Mouse (Mus musculus) limb, embryonic 11.5 days (tissue): Measurements from ENCODE around the gene Gm3739. TPM values are rescaled to one million over a fixed set of nuclear protein-coding genes. Genes with fewer than 3 reads are reported as not detected.
"Not testable (repeated sequence)": the region's sequence is repeated elsewhere in the genome, so short reads cannot be mapped to it uniquely, and the experiment has no call there.

Source experiments
- ATAC-seq: fragments of 200-750 bp; cut with Nextera tagmentation; 2 replicates; pipeline ENCODE4 v1.8.0; 2017; ENCODE audit warnings: low read depth; ENCODE audit not compliant: insufficient number of reproducible peaks, low FRiP score, low TSS enrichment
- DNase-seq: peaks from one replicate; pipeline ENCODE4 v3.0.0-alpha.2; 2015; ENCODE audit warnings: low spot score
- H3K27ac ChIP-seq: fragments of 300-500 bp; sonication (generic); replicated peaks from 2 replicates; pipeline ENCODE4 v1.5.1; 2014; ENCODE audit warnings: low read depth, mild to moderate bottlenecking, low read length
- H3K27me3 ChIP-seq: fragments of 300-500 bp; sonication (generic); 2 replicates; pipeline ENCODE4 v1.6.1; 2014; ENCODE audit warnings: mild to moderate bottlenecking, low read length, mixed read lengths; ENCODE audit not compliant: control insufficient read depth, insufficient read depth
- H3K36me3 ChIP-seq: fragments of 300-500 bp; sonication (generic); 2 replicates; pipeline ENCODE4 v1.6.1; 2014; ENCODE audit warnings: mild to moderate bottlenecking, low read length, moderate library complexity, mixed read lengths; ENCODE audit not compliant: control insufficient read depth, insufficient read depth
- H3K4me1 ChIP-seq: fragments of 300-500 bp; sonication (generic); 2 replicates; pipeline ENCODE4 v1.6.1; 2014; ENCODE audit warnings: low read length, mixed read lengths; ENCODE audit not compliant: control insufficient read depth, insufficient read depth
- H3K4me2 ChIP-seq: fragments of 300-500 bp; sonication (generic); 2 replicates; pipeline ENCODE4 v1.6.1; 2014; ENCODE audit warnings: low read depth, mild to moderate bottlenecking, moderate library complexity; ENCODE audit not compliant: severe bottlenecking
- H3K4me3 ChIP-seq: fragments of 300-500 bp; sonication (generic); 2 replicates; pipeline ENCODE4 v1.5.1; 2014; ENCODE audit warnings: low read depth, low read length
- H3K9ac ChIP-seq: fragments of 300-500 bp; sonication (generic); 2 replicates; pipeline ENCODE4 v1.6.1; 2014; ENCODE audit warnings: mild to moderate bottlenecking, low read length
- H3K9me3 ChIP-seq: fragments of 300-500 bp; sonication (generic); 2 replicates; pipeline ENCODE4 v1.6.1; 2016; ENCODE audit warnings: low read length; ENCODE audit not compliant: control insufficient read depth
- WGBS: fragments of 180-500 bp; shearing (Covaris S2); extraction: QIAGEN DNeasy Blood & Tissue Kit; methylation state at CpG from one replicate; pipeline ENCODE4 v1.1.7; 2014; 5-methylcytosine and 5-hydroxymethylcytosine counted together
- polyA plus RNA-seq: library from polyadenylated mRNA; unstranded; fragments of >200 nt; fragmentation: Nextera tagmentation; extraction: Ambion mirVana; gene quantifications from 2 replicates; pipeline ENCODE4 v1.2.1, GENCODE M21; 2014

The Gm3739 gene
- polyA plus RNA-seq = 1.3 and 1.9 TPM in 2 replicates

DNA sequence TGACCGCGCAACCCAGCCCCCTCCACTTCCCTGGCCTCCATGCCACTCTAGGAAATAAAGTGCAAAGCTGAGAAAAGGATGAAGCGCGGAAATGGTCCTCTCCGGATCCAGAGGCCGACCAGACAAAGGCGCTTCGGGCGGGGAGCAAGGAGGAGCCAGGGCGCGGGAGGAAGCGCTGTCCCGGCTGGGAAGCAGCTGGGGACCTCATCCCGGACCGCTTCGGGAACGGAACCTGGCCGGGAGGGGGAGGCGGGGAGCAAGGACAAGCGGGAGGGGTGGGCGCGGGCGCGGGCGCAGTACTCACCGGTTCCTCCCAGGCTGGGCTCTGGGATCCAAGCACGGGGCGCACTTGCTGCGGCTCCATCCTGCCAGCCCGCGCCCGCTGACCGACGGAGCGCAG is at the start of gene Gm3739:
TSS of gene Gm3739 (minus strand) at position 389 of the 400 bp plus-strand sequence.
- not testable (repeated sequence) for H3K4me1 ChIP-seq, H3K9me3 ChIP-seq, H3K27ac ChIP-seq, H3K36me3 ChIP-seq, DNase-seq, H3K27me3 ChIP-seq, ATAC-seq
- peak within 1 kb of the TSS; percentile 49 for H3K4me2 ChIP-seq
- 0% methylated on average over 6 of the region's 35 CpGs for WGBS
- H3K4me3 ChIP-seq = peak within 1 kb of the TSS; percentile 43
- peak within 1 kb of the TSS; percentile 45; the same call in 1 of the 2 replicates for H3K9ac ChIP-seq

DNA sequence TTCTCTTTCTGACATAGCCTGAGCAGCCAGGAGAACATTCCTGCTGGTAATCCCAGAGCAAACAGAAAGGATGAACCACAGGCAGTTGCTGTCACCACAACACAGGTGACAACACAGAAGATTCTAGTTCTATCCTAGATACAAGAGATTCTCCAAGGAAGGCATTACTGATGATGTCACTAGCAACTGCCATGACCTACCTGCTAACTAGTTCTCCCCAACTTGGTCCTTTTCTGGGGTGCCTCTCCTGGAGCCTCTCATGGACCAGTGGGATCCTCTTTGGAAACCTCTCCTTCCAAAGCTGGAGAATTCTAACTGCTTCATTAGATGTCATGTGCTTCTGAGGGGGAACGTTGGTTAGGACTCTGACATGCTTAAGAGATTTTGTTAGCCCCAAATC is 17.4 kb upstream of the Gm3739 start, which contains the start of gene Gm5797:
TSS of gene Gm5797 (minus strand) at position 101 of the 400 bp plus-strand sequence.
- H3K9ac ChIP-seq, H3K4me2 ChIP-seq, H3K9me3 ChIP-seq, H3K27ac ChIP-seq, H3K27me3 ChIP-seq, H3K36me3 ChIP-seq, H3K4me1 ChIP-seq, DNase-seq, ATAC-seq, H3K4me3 ChIP-seq: not testable (repeated sequence)
- no CpG with 5 or more reads among the region's 1 CpGs for WGBS

DNA sequence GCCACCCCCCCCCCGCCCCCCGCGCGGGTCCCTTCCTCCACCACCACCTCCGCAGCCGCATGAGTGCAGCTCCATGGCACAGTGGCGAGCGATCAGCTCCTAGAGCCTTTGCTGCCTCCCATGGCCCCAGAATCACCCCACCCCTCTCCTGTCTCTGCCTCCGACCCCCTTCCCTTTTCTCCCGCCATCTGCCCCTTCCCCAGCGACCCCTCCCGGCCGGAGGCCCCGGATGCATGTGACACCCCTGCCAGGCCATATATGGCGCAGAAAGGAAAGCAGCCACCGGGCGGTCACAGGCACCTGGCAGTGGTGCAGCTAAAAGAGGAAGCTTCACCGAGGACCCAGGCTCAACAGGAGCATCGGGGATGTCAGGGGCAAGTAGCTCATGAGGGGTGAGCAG is 244 bp upstream of the Gm3739 start:
- Histone ChIP-seq H3K4me2 (peak overlapping the region; percentile 49), H3K9ac (peak overlapping the region; percentile 45; the same call in 1 of the 2 replicates), H3K4me3 (peak overlapping the region; percentile 43)
- WGBS = 0% methylated on average over 12 of the region's 19 CpGs
- H3K4me1 ChIP-seq, H3K36me3 ChIP-seq, H3K27ac ChIP-seq, H3K27me3 ChIP-seq, H3K9me3 ChIP-seq, ATAC-seq: not testable (repeated sequence)
- peak; percentile 62 for DNase-seq

DNA sequence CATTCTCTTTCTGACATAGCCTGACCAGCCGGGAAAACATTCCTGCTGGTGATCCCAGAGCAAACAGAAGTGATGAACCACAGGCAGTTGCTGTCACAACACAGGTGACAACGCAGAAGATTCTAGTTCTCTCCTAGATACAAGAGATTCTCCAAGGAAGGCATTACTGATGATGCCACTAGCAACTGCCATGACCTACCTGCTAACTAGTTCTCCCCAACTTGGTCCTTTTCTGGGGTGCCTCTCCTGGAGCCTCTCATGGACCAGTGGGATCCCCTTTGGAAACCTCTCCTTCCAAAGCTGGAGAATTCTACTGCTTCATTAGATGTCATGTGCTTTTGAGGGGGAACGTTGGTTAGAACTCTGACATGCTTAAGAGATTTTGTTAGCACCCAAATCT is 50.2 kb downstream of the Gm3739 start, which contains the start of gene Gm3727:
TSS of gene Gm3727 (minus strand) at position 101 of the 400 bp plus-strand sequence.
- H3K9me3 ChIP-seq, H3K36me3 ChIP-seq, ATAC-seq, H3K27ac ChIP-seq, H3K4me1 ChIP-seq, DNase-seq, H3K9ac ChIP-seq, H3K27me3 ChIP-seq, H3K4me2 ChIP-seq, H3K4me3 ChIP-seq: not testable (repeated sequence)
- 73% methylated on average over 3 of the region's 3 CpGs for WGBS

Other genes starting within 250 kb of the Gm3739 start
- 1.8 and 2.2 TPM in 2 replicates for gene Gm3696, start 214.4 kb downstream of the Gm3739 start, polyA plus RNA-seq
- not detected in 2 replicates for gene Gm6676, start 189.6 kb downstream of the Gm3739 start, polyA plus RNA-seq
- 4.7 and 4.9 TPM in 2 replicates for gene Gm3512, start 140.5 kb downstream of the Gm3739 start, polyA plus RNA-seq
- gene Gm16434, start 120.5 kb downstream of the Gm3739 start, polyA plus RNA-seq = not detected in 2 replicates
- not detected in 2 replicates for gene Gm3727, start 50.3 kb downstream of the Gm3739 start, polyA plus RNA-seq
- not detected in 2 replicates for gene Gm5797, start 17.3 kb upstream of the Gm3739 start, polyA plus RNA-seq
- gene Gm8374, start 50.1 kb upstream of the Gm3739 start, polyA plus RNA-seq = not detected in 2 replicates
- gene Gm3755, start 135.9 kb upstream of the Gm3739 start, polyA plus RNA-seq = not detected in 2 replicates
- 1.2 and 1.9 TPM in 2 replicates for gene Gm3752, start 168.7 kb upstream of the Gm3739 start, polyA plus RNA-seq